Mouse (Mus musculus): ENCODE results near the gene Map3k14. TPM values are rescaled to one million over a fixed set of nuclear protein-coding genes. Genes with fewer than 3 reads are reported as not detected.
"Not testable (repeated sequence)": the region's sequence is repeated elsewhere in the genome, so short reads cannot be mapped to it uniquely, and the experiment has no call there.

Map3k14 gene
- total and polyA plus RNA-seq, 3 experiments = 3.0 to 3.7 (median 3.4) TPM

GRCm38 (mm10) chr11:103292890-103293287, 25.6 kb upstream of the Map3k14 start:
- TF ChIP-seq CTCF (IDR thresholded peaks at IDR 0.05) (no peak), POLR2A (IDR thresholded peaks at IDR 0.05; ENCODE audit: insufficient read depth, low read depth, low read length) (no peak), EP300 (IDR thresholded peaks at IDR 0.05; ENCODE audit: insufficient read depth, low read depth, low read length) (no peak)
- DNase-seq = no peak
- H3K4me3 ChIP-seq = no peak overlapping the region
- H3K4me1 ChIP-seq (ENCODE audit: control insufficient read depth, insufficient read depth, low read length) = peaks cover 15% of the 10 kb centered on the region
- no peaks in the 10 kb centered on the region for H3K36me3 ChIP-seq (ENCODE audit: control insufficient read depth, insufficient read depth, low read length)
- no peak overlapping the region for H3K9ac ChIP-seq (ENCODE audit: low read depth, low read length)
- no peaks in the 10 kb centered on the region for H3K27me3 ChIP-seq (ENCODE audit: control insufficient read depth, insufficient read depth, low read length)
- H3K27ac ChIP-seq = peak overlapping the region; percentile 72
- intact Hi-C loops (cut with DNase I) = no loop called here
- H3K79me2 ChIP-seq (replicated peaks; ENCODE audit: control insufficient read depth, insufficient read depth, low read length) = no peaks in the 10 kb centered on the region
- WGBS = 59% methylated on average over 5 of the region's 5 CpGs

GRCm38 (mm10) chr11:103292152-103292889, 25.0 kb upstream of the Map3k14 start:
- intact Hi-C loops (cut with DNase I) = no loop called here
- DNase-seq = peak; percentile 65 to 76
- 0 out of 2 replicates have a peak, but pooled peaks have one; percentile 21 for TF ChIP-seq POLR2A (IDR thresholded peaks at IDR 0.05; ENCODE audit: insufficient read depth, low read depth, low read length)
- TF ChIP-seq CTCF (IDR thresholded peaks at IDR 0.05) = no peak
- Histone ChIP-seq H3K4me3 (no peak overlapping the region), H3K27me3 (ENCODE audit: control insufficient read depth, insufficient read depth, low read length) (no peaks in the 10 kb centered on the region), H3K79me2 (replicated peaks; ENCODE audit: control insufficient read depth, insufficient read depth, low read length) (no peaks in the 10 kb centered on the region), H3K36me3 (ENCODE audit: control insufficient read depth, insufficient read depth, low read length) (no peaks in the 10 kb centered on the region), H3K4me1 (ENCODE audit: control insufficient read depth, insufficient read depth, low read length) (peaks cover 16% of the 10 kb centered on the region), H3K9ac (ENCODE audit: low read depth, low read length) (0 out of 2 replicates have a peak overlapping the region, but pooled peaks have one; percentile 31), H3K27ac (peak overlapping the region; percentile 72)
- 12% methylated on average over 14 of the region's 14 CpGs for WGBS

GRCm38 (mm10) chr11:103290841-103291240, 23.6 kb upstream of the Map3k14 start:
- H3K36me3 ChIP-seq (ENCODE audit: control insufficient read depth, insufficient read depth, low read length); H3K27me3 ChIP-seq (ENCODE audit: control insufficient read depth, insufficient read depth, low read length); H3K4me3 ChIP-seq; H3K79me2 ChIP-seq (replicated peaks; ENCODE audit: control insufficient read depth, insufficient read depth, low read length); H3K27ac ChIP-seq; H3K9ac ChIP-seq (ENCODE audit: low read depth, low read length); DNase-seq; intact Hi-C loops (cut with DNase I): not testable (repeated sequence)
- 89% methylated on average over 7 of the region's 7 CpGs for WGBS
- H3K4me1 ChIP-seq (ENCODE audit: control insufficient read depth, insufficient read depth, low read length) = peaks cover 21% of the 10 kb centered on the region

GRCm38 (mm10) chr11:103288291-103288963, 21.2 kb upstream of the Map3k14 start:
- Histone ChIP-seq H3K27me3 (ENCODE audit: control insufficient read depth, insufficient read depth, low read length) (no peaks in the 10 kb centered on the region), H3K9ac (ENCODE audit: low read depth, low read length) (no peak overlapping the region), H3K27ac (peak overlapping the region; percentile 48), H3K79me2 (replicated peaks; ENCODE audit: control insufficient read depth, insufficient read depth, low read length) (no peaks in the 10 kb centered on the region), H3K4me1 (ENCODE audit: control insufficient read depth, insufficient read depth, low read length) (peaks cover 21% of the 10 kb centered on the region), H3K36me3 (ENCODE audit: control insufficient read depth, insufficient read depth, low read length) (no peaks in the 10 kb centered on the region; the same call in 1 of the 2 replicates), H3K4me3 (no peak overlapping the region)
- intact Hi-C loops (cut with DNase I) = no loop called here
- DNase-seq = peak; percentile 45 to 49
- WGBS = 41% methylated on average over 16 of the region's 16 CpGs
- TF ChIP-seq EP300 (IDR thresholded peaks at IDR 0.05; ENCODE audit: insufficient read depth, low read depth, low read length) (no peak), POLR2A (IDR thresholded peaks at IDR 0.05; ENCODE audit: insufficient read depth, low read depth, low read length) (no peak), CTCF (IDR thresholded peaks at IDR 0.05) (no peak)

DNA sequence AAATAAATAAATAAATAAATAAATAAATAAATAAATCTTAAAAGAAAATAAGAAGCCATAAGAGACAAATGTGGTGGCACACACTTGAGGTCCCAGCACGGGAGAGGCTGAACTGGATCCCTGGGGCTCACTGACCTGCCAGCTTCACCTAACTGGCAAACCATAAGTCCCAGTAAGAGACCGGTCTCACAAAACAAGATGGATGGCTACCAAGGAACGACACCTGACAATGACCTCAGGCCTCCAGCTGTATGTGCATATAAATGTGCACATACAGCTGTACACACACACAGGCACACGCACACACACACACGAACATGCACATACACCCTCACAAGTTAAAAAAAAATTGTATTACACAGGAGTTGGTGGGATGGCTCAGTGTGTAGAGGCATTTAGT, 19.6 kb upstream of the Map3k14 start:
- Histone ChIP-seq H3K4me3 (no peak overlapping the region), H3K9ac (ENCODE audit: low read depth, low read length) (no peak overlapping the region), H3K4me1 (ENCODE audit: control insufficient read depth, insufficient read depth, low read length) (peaks cover 16% of the 10 kb centered on the region), H3K36me3 (ENCODE audit: control insufficient read depth, insufficient read depth, low read length) (no peaks in the 10 kb centered on the region; the same call in 1 of the 2 replicates), H3K79me2 (replicated peaks; ENCODE audit: control insufficient read depth, insufficient read depth, low read length) (no peaks in the 10 kb centered on the region), H3K27me3 (ENCODE audit: control insufficient read depth, insufficient read depth, low read length) (no peaks in the 10 kb centered on the region), H3K27ac (no peak overlapping the region)
- TF ChIP-seq CTCF (IDR thresholded peaks at IDR 0.05) = no peak
- TF ChIP-seq POLR2A (IDR thresholded peaks at IDR 0.05; ENCODE audit: insufficient read depth, low read depth, low read length) = no peak
- TF ChIP-seq EP300 (IDR thresholded peaks at IDR 0.05; ENCODE audit: insufficient read depth, low read depth, low read length) = no peak
- no peak for DNase-seq
- intact Hi-C loops (cut with DNase I) = no loop called here
- WGBS = 98% methylated on average over 5 of the region's 5 CpGs

GRCm38 (mm10) chr11:103285951-103286350, 18.7 kb upstream of the Map3k14 start:
- intact Hi-C loops (cut with DNase I) = no loop called here
- H3K27ac ChIP-seq = peak overlapping the region; percentile 58

More at GRCm38 (mm10) chr11:103285951-103286350, 18.7 kb upstream of the Map3k14 start:
- DNase-seq = peak; percentile 52 to 58
- Histone ChIP-seq H3K4me3 (no peak overlapping the region), H3K36me3 (ENCODE audit: control insufficient read depth, insufficient read depth, low read length) (no peaks in the 10 kb centered on the region; the same call in 1 of the 2 replicates), H3K79me2 (replicated peaks; ENCODE audit: control insufficient read depth, insufficient read depth, low read length) (no peaks in the 10 kb centered on the region), H3K27me3 (ENCODE audit: control insufficient read depth, insufficient read depth, low read length) (no peaks in the 10 kb centered on the region), H3K4me1 (ENCODE audit: control insufficient read depth, insufficient read depth, low read length) (peaks cover 13% of the 10 kb centered on the region), H3K9ac (ENCODE audit: low read depth, low read length) (0 out of 2 replicates have a peak overlapping the region, but pooled peaks have one; percentile 20)
- WGBS = 31% methylated on average over 6 of the region's 6 CpGs
- TF ChIP-seq EP300 (IDR thresholded peaks at IDR 0.05; ENCODE audit: insufficient read depth, low read depth, low read length) = no peak
- no peak for TF ChIP-seq POLR2A (IDR thresholded peaks at IDR 0.05; ENCODE audit: insufficient read depth, low read depth, low read length)
- TF ChIP-seq CTCF (IDR thresholded peaks at IDR 0.05) = no peak
